Mouse (Mus musculus): Measurements from ENCODE around the gene Rnf166. TPM values are rescaled to one million over a fixed set of nuclear protein-coding genes. Genes with fewer than 3 reads are reported as not detected.
A peak's percentile ranks its signal among the peaks of the same experiment; 100 is the strongest.

Gene Rnf166
- polyA plus RNA-seq, 1 experiment from 2014 or later = 33.7 TPM

DNA sequence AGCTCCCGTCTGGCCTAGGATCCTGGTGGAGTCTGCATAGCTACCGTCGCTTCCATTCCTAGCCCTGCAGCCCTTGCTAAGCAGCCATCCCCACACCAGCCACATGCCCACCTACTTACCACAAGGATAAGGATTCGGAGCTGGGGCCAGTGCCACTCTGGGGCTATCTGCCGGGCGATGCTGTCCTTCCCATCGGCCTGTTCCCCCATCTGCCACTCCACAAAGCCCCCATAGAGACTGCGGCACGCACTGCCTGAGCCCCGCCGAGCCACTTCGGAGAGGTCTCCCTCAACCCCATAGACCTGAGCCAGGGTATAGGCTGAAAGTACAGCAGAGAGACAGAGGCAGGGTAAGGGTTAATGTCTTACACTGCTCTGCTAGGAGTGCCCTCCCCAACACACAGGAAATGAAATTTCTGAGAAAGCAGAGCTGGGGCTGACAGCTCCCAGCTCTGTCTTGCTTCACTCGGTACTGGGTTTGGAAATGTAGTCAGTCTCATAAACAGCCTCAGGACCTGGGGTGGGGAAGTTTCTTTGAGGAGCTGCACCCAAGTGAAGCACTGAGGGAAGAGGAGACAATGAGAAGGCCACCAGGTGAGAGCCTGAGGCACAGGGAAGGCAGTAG lies 38.0 kb downstream of the Rnf166 start:
- Histone ChIP-seq H3K27ac (replicated peaks; ENCODE audit: low read depth, low read length) (no peak overlapping the region), H3K36me3 (ENCODE audit: control insufficient read depth, insufficient read depth, low read length) (peaks cover 61% of the 10 kb centered on the region), H3K4me3 (replicated peaks; ENCODE audit: low read depth, low read length) (no peak overlapping the region), H3K4me1 (ENCODE audit: control insufficient read depth, insufficient read depth, low read length) (peaks cover 10% of the 10 kb centered on the region), H3K9me3 (ENCODE audit: control insufficient read depth, low read length) (no peaks in the 10 kb centered on the region), H3K9ac (replicated peaks; ENCODE audit: low read length) (no peak overlapping the region), H3K27me3 (ENCODE audit: control insufficient read depth, insufficient read depth, low read length) (no peaks in the 10 kb centered on the region), H3K4me2 (ENCODE audit: low read length) (no peak overlapping the region)
- ATAC-seq (ENCODE audit: low FRiP score, low TSS enrichment) (no peak), DNase-seq (no peak)
- 96% methylated on average over 13 of the region's 13 CpGs for WGBS

- no peak overlapping the region for H3K4me2 ChIP-seq (ENCODE audit: low read length)
- 89% methylated on average over 20 of the region's 20 CpGs for WGBS
- DNase-seq (no peak), ATAC-seq (ENCODE audit: low FRiP score, low TSS enrichment) (no peak)
- no peak overlapping the region for H3K9ac ChIP-seq (replicated peaks; ENCODE audit: low read length)
- no peak overlapping the region for H3K4me3 ChIP-seq (replicated peaks; ENCODE audit: low read depth, low read length)
- no peaks in the 10 kb centered on the region for H3K27me3 ChIP-seq (ENCODE audit: control insufficient read depth, insufficient read depth, low read length)
- H3K27ac ChIP-seq (replicated peaks; ENCODE audit: low read depth, low read length) = no peak overlapping the region
- no peaks in the 10 kb centered on the region for H3K9me3 ChIP-seq (ENCODE audit: control insufficient read depth, low read length)
- H3K36me3 ChIP-seq (ENCODE audit: control insufficient read depth, insufficient read depth, low read length) = peaks cover 61% of the 10 kb centered on the region
- H3K4me1 ChIP-seq (ENCODE audit: control insufficient read depth, insufficient read depth, low read length) = peaks cover 10% of the 10 kb centered on the region
These were observed 39.2 kb downstream of the Rnf166 start for GRCm38 (mm10) chr8:122436586-122437125.

DNA sequence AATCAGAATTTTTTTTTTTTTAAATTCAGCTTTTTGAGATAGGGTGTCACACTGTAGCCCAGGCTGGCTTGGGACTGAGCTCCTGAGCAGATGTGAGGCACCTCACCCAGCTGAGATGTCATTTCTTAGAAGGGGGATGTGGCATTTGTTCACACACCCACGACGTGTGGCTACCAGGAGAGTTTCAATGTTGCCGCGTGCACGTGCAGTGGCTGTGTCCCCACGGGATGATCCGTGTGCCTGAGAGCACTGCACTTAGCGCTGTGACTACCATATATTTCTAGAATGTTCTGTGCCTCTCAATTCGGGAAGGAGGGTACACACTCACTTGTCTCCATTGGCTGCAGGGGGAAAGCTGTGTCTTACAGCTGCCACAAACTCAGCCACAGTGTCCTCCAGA lies 39.7 kb downstream of the Rnf166 start:
- H3K9me3 ChIP-seq (ENCODE audit: control insufficient read depth, low read length) = no peaks in the 10 kb centered on the region
- WGBS = 96% methylated on average over 9 of the region's 9 CpGs
- H3K4me3 ChIP-seq (replicated peaks; ENCODE audit: low read depth, low read length) = no peak overlapping the region
- no peaks in the 10 kb centered on the region for H3K27me3 ChIP-seq (ENCODE audit: control insufficient read depth, insufficient read depth, low read length)
- no peak overlapping the region for H3K9ac ChIP-seq (replicated peaks; ENCODE audit: low read length)
- DNase-seq (no peak), ATAC-seq (ENCODE audit: low FRiP score, low TSS enrichment) (no peak)
- H3K4me1 ChIP-seq (ENCODE audit: control insufficient read depth, insufficient read depth, low read length) = peaks cover 10% of the 10 kb centered on the region
- H3K4me2 ChIP-seq (ENCODE audit: low read length) = no peak overlapping the region
- H3K36me3 ChIP-seq (ENCODE audit: control insufficient read depth, insufficient read depth, low read length) = peaks cover 61% of the 10 kb centered on the region
- no peak overlapping the region for H3K27ac ChIP-seq (replicated peaks; ENCODE audit: low read depth, low read length)

- Histone ChIP-seq H3K9me3 (ENCODE audit: control insufficient read depth, low read length) (no peaks in the 10 kb centered on the region), H3K4me3 (replicated peaks; ENCODE audit: low read depth, low read length) (no peak overlapping the region), H3K27me3 (ENCODE audit: control insufficient read depth, insufficient read depth, low read length) (no peaks in the 10 kb centered on the region), H3K9ac (replicated peaks; ENCODE audit: low read length) (no peak overlapping the region), H3K27ac (replicated peaks; ENCODE audit: low read depth, low read length) (no peak overlapping the region), H3K4me1 (ENCODE audit: control insufficient read depth, insufficient read depth, low read length) (peaks cover 10% of the 10 kb centered on the region), H3K36me3 (ENCODE audit: control insufficient read depth, insufficient read depth, low read length) (peaks cover 61% of the 10 kb centered on the region), H3K4me2 (ENCODE audit: low read length) (no peak overlapping the region)
- DNase-seq = no peak
- no peak for ATAC-seq (ENCODE audit: low FRiP score, low TSS enrichment)
- WGBS = 90% methylated on average over 6 of the region's 6 CpGs
These were observed 40.5 kb downstream of the Rnf166 start for GRCm38 (mm10) chr8:122435375-122435774.

GRCm38 (mm10) chr8:122433269-122433905 lies 42.5 kb downstream of the Rnf166 start:
- no peak overlapping the region for H3K9ac ChIP-seq (replicated peaks; ENCODE audit: low read length)
- WGBS = 74% methylated on average over 11 of the region's 11 CpGs
- H3K27me3 ChIP-seq (ENCODE audit: control insufficient read depth, insufficient read depth, low read length) = no peaks in the 10 kb centered on the region
- ATAC-seq (ENCODE audit: low FRiP score, low TSS enrichment) = no peak; the same call in 1 of the 2 replicates
- no peaks in the 10 kb centered on the region for H3K9me3 ChIP-seq (ENCODE audit: control insufficient read depth, low read length)
- H3K4me3 ChIP-seq (replicated peaks; ENCODE audit: low read depth, low read length) = no peak overlapping the region
- DNase-seq = peak; percentile 12
- H3K4me1 ChIP-seq (ENCODE audit: control insufficient read depth, insufficient read depth, low read length) = peaks cover 10% of the 10 kb centered on the region
- H3K36me3 ChIP-seq (ENCODE audit: control insufficient read depth, insufficient read depth, low read length) = peaks cover 48% of the 10 kb centered on the region
- H3K27ac ChIP-seq (replicated peaks; ENCODE audit: low read depth, low read length) = no peak overlapping the region
- H3K4me2 ChIP-seq (ENCODE audit: low read length) = no peak overlapping the region

DNA sequence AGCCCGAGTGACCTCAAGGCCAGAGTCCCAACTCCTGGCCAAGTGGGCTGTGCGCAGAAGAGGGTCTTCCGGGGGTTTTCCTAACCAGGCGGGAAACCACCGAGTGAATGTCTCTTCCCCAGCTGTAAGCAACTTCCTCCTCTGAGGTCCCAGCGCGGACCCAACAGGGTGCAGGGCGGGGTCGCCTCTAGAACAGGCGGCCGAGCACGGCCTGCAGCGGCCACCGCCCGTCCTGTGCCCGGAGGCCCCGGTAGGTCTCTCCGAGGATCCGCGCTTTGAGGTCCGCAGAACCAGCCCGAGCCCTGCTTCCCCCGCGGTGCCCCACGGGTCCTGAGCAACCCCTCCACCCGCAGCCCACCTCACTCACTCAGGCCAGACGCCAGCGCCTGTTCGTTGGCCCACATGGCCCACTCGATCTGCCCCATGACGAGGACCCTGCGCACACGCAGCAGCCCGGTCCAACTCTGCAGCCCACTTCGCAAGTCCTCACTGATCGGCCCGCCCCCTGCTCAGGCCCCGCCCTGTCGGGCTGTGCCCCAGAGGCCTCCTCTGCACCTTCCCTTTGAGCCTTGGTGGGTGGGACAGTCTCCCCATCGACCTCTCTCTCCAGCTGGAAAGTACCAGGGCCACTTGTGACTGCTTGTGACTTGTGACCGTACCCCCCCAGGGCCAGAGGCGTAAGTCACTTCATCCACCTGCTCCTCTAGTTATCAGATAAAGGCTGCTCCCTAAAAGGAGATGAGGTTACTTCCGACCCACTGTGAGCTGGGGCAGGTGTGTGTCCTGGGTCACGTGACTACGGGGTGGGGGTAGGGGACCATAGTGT lies 43.2 kb downstream of the Rnf166 start, which contains the start of gene Cyba:
Gene Cyba, minus strand, starts transcription at position 488 of the 826 bp plus-strand sequence.
- H3K4me1 ChIP-seq (ENCODE audit: control insufficient read depth, insufficient read depth, low read length) = peaks cover 10% of the 10 kb centered on the region
- H3K4me2 ChIP-seq (ENCODE audit: low read length) = peak within 1 kb of the TSS; percentile 56
- ATAC-seq (ENCODE audit: low FRiP score, low TSS enrichment) = peak; percentile 63; the same call in 1 of the 2 replicates
- peak within 1 kb of the TSS; percentile 42; the same call in 1 of the 2 replicates for H3K9ac ChIP-seq (replicated peaks; ENCODE audit: low read length)
- H3K27me3 ChIP-seq (ENCODE audit: control insufficient read depth, insufficient read depth, low read length) = no peaks in the 10 kb centered on the region
- 6% methylated on average over 43 of the region's 45 CpGs for WGBS
- no peak within 1 kb of the TSS for H3K27ac ChIP-seq (replicated peaks; ENCODE audit: low read depth, low read length)
- peak; percentile 45 for DNase-seq
- peaks cover 41% of the 10 kb centered on the region for H3K36me3 ChIP-seq (ENCODE audit: control insufficient read depth, insufficient read depth, low read length)
- H3K4me3 ChIP-seq (replicated peaks; ENCODE audit: low read depth, low read length) = peak within 1 kb of the TSS; percentile 27
- H3K9me3 ChIP-seq (ENCODE audit: control insufficient read depth, low read length) = no peaks in the 10 kb centered on the region

DNA sequence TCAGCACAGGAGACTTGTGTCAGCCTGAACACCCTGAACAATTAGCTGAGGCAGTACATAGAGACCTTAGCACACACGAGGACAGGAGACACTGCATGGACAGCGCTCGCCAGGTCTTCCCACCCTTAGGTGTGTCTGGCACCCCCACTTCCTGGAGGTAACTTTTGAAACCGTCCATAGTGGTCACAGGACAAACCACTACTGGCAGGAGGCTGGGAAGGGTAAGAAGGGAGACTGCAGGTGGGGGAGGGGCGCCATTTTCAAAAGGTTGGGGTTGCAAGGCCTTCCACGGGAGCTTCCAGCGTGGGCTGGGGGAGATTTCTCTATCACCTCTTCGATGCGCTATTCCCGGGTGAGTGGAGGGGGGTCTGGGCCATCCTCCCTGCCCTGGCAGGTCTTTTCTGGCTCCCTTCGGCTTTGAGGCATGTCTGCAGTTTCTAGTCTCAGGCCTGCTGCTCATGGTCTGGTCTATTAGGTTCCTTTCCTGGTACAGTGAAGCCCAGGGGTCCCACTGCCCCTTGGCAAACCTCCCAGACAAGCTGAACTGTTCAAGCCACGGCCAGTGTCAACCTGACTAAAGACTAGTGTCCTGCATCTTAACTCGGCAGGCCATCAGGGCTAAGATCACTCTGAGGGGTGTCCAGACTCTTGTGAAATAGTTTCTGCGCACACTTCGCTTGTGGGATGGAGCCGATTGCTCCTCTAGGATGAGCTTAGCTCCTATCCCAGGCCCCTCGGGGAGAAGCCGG lies 44.0 kb downstream of the Rnf166 start:
- Histone ChIP-seq H3K36me3 (ENCODE audit: control insufficient read depth, insufficient read depth, low read length) (peaks cover 33% of the 10 kb centered on the region), H3K4me1 (ENCODE audit: control insufficient read depth, insufficient read depth, low read length) (peaks cover 10% of the 10 kb centered on the region), H3K4me3 (replicated peaks; ENCODE audit: low read depth, low read length) (peak overlapping the region; percentile 27), H3K27me3 (ENCODE audit: control insufficient read depth, insufficient read depth, low read length) (no peaks in the 10 kb centered on the region), H3K4me2 (ENCODE audit: low read length) (peak overlapping the region; percentile 56), H3K27ac (replicated peaks; ENCODE audit: low read depth, low read length) (no peak overlapping the region), H3K9me3 (ENCODE audit: control insufficient read depth, low read length) (no peaks in the 10 kb centered on the region), H3K9ac (replicated peaks; ENCODE audit: low read length) (peak overlapping the region; percentile 42; the same call in 1 of the 2 replicates)
- 36% methylated on average over 18 of the region's 18 CpGs for WGBS
- ATAC-seq (ENCODE audit: low FRiP score, low TSS enrichment) (no peak), DNase-seq (peak; percentile 17)

GRCm38 (mm10) chr8:122430646-122431045 lies 45.2 kb downstream of the Rnf166 start:
- no peak overlapping the region for H3K9ac ChIP-seq (replicated peaks; ENCODE audit: low read length)
- 83% methylated on average over 3 of the region's 3 CpGs for WGBS
- no peak for ATAC-seq (ENCODE audit: low FRiP score, low TSS enrichment)

More at GRCm38 (mm10) chr8:122430646-122431045, 45.2 kb downstream of the Rnf166 start:
- H3K27me3 ChIP-seq (ENCODE audit: control insufficient read depth, insufficient read depth, low read length) = no peaks in the 10 kb centered on the region
- no peak overlapping the region for H3K27ac ChIP-seq (replicated peaks; ENCODE audit: low read depth, low read length)
- H3K4me3 ChIP-seq (replicated peaks; ENCODE audit: low read depth, low read length) = no peak overlapping the region
- DNase-seq = no peak
- H3K4me2 ChIP-seq (ENCODE audit: low read length) = no peak overlapping the region
- H3K9me3 ChIP-seq (ENCODE audit: control insufficient read depth, low read length) = no peaks in the 10 kb centered on the region
- H3K4me1 ChIP-seq (ENCODE audit: control insufficient read depth, insufficient read depth, low read length) = peaks cover 10% of the 10 kb centered on the region
- H3K36me3 ChIP-seq (ENCODE audit: control insufficient read depth, insufficient read depth, low read length) = peaks cover 24% of the 10 kb centered on the region

All from midbrain, embryonic 14.5 days (tissue).